Mouse (Mus musculus): ENCODE measurements around the gene Fkbp4. TPM values are rescaled to one million over a fixed set of nuclear protein-coding genes. Genes with fewer than 3 reads are reported as not detected.
A peak's percentile ranks its signal among the peaks of the same experiment; 100 is the strongest.

The Fkbp4 gene
- polyA plus RNA-seq, 1 experiment from 2014 or later: 156 TPM

GRCm38 (mm10) chr6:128416169-128416568, 22.3 kb downstream of the Fkbp4 start:
- H3K4me2 ChIP-seq (ENCODE audit: low read depth, low read length): no peak overlapping the region
- H3K9ac ChIP-seq (ENCODE audit: low read depth, low read length): no peak overlapping the region
- no peak overlapping the region for H3K4me3 ChIP-seq (ENCODE audit: low read depth, low read length)
- ATAC-seq (ENCODE audit: low read depth): no peak
- no peaks in the 10 kb centered on the region; the same call in 1 of the 2 replicates for H3K4me1 ChIP-seq (ENCODE audit: control insufficient read depth, low read depth, low read length)
- H3K36me3 ChIP-seq (ENCODE audit: control insufficient read depth, insufficient read depth): peaks cover 5% of the 10 kb centered on the region
- no peaks in the 10 kb centered on the region for H3K27me3 ChIP-seq (ENCODE audit: control insufficient read depth, insufficient read depth, low read depth, low read length)
- WGBS (ENCODE audit: insufficient replicate concordance): 69% methylated on average over 5 of the region's 5 CpGs
- H3K27ac ChIP-seq (ENCODE audit: low read length): no peak overlapping the region
- no peaks in the 10 kb centered on the region for H3K9me3 ChIP-seq (replicated peaks; ENCODE audit: control insufficient read depth, low read length)

- no peaks in the 10 kb centered on the region for H3K9me3 ChIP-seq (replicated peaks; ENCODE audit: control insufficient read depth, low read length)
- no peak overlapping the region for H3K4me2 ChIP-seq (ENCODE audit: low read depth, low read length)
- ATAC-seq (ENCODE audit: low read depth): peak; percentile 16; the same call in 1 of the 2 replicates
- 6% methylated on average over 3 of the region's 3 CpGs for WGBS (ENCODE audit: insufficient replicate concordance)
- H3K27ac ChIP-seq (ENCODE audit: low read length): no peak overlapping the region
- H3K4me1 ChIP-seq (ENCODE audit: control insufficient read depth, low read depth, low read length): no peaks in the 10 kb centered on the region
- H3K27me3 ChIP-seq (ENCODE audit: control insufficient read depth, insufficient read depth, low read depth, low read length): no peaks in the 10 kb centered on the region
- peaks cover 13% of the 10 kb centered on the region for H3K36me3 ChIP-seq (ENCODE audit: control insufficient read depth, insufficient read depth)
- no peak overlapping the region for H3K9ac ChIP-seq (ENCODE audit: low read depth, low read length)
- no peak overlapping the region for H3K4me3 ChIP-seq (ENCODE audit: low read depth, low read length)
Measured at GRCm38 (mm10) chr6:128411115-128411514, 27.4 kb downstream of the Fkbp4 start.

GRCm38 (mm10) chr6:128410305-128410704, 28.2 kb downstream of the Fkbp4 start:
- H3K4me1 ChIP-seq (ENCODE audit: control insufficient read depth, low read depth, low read length): no peaks in the 10 kb centered on the region
- H3K4me3 ChIP-seq (ENCODE audit: low read depth, low read length): no peak overlapping the region
- no peak overlapping the region for H3K27ac ChIP-seq (ENCODE audit: low read length)
- ATAC-seq (ENCODE audit: low read depth): 0 out of 2 replicates have a peak, but pooled peaks have one; percentile 10
- no peak overlapping the region for H3K9ac ChIP-seq (ENCODE audit: low read depth, low read length)
- H3K36me3 ChIP-seq (ENCODE audit: control insufficient read depth, insufficient read depth): peaks cover 13% of the 10 kb centered on the region
- no peaks in the 10 kb centered on the region for H3K9me3 ChIP-seq (replicated peaks; ENCODE audit: control insufficient read depth, low read length)
- no peak overlapping the region for H3K4me2 ChIP-seq (ENCODE audit: low read depth, low read length)
- 86% methylated on average over 13 of the region's 13 CpGs for WGBS (ENCODE audit: insufficient replicate concordance)
- H3K27me3 ChIP-seq (ENCODE audit: control insufficient read depth, insufficient read depth, low read depth, low read length): no peaks in the 10 kb centered on the region

GRCm38 (mm10) chr6:128408544-128409125, 29.8 kb downstream of the Fkbp4 start:
- Histone ChIP-seq H3K4me2 (ENCODE audit: low read depth, low read length) (no peak overlapping the region), H3K9me3 (replicated peaks; ENCODE audit: control insufficient read depth, low read length) (no peaks in the 10 kb centered on the region), H3K9ac (ENCODE audit: low read depth, low read length) (no peak overlapping the region), H3K36me3 (ENCODE audit: control insufficient read depth, insufficient read depth) (peaks cover 13% of the 10 kb centered on the region), H3K4me3 (ENCODE audit: low read depth, low read length) (no peak overlapping the region), H3K27ac (ENCODE audit: low read length) (no peak overlapping the region), H3K4me1 (ENCODE audit: control insufficient read depth, low read depth, low read length) (no peaks in the 10 kb centered on the region), H3K27me3 (ENCODE audit: control insufficient read depth, insufficient read depth, low read depth, low read length) (no peaks in the 10 kb centered on the region)
- WGBS (ENCODE audit: insufficient replicate concordance): 71% methylated on average over 7 of the region's 7 CpGs
- ATAC-seq (ENCODE audit: low read depth): no peak

- H3K27ac ChIP-seq (ENCODE audit: low read length): no peak overlapping the region
- peaks cover 9% of the 10 kb centered on the region for H3K36me3 ChIP-seq (ENCODE audit: control insufficient read depth, insufficient read depth)
- no peaks in the 10 kb centered on the region for H3K27me3 ChIP-seq (ENCODE audit: control insufficient read depth, insufficient read depth, low read depth, low read length)
- no peak overlapping the region for H3K4me2 ChIP-seq (ENCODE audit: low read depth, low read length)
- H3K9me3 ChIP-seq (replicated peaks; ENCODE audit: control insufficient read depth, low read length): no peaks in the 10 kb centered on the region
- no peaks in the 10 kb centered on the region for H3K4me1 ChIP-seq (ENCODE audit: control insufficient read depth, low read depth, low read length)
- no peak overlapping the region for H3K9ac ChIP-seq (ENCODE audit: low read depth, low read length)
- ATAC-seq (ENCODE audit: low read depth): no peak
- 58% methylated on average over 5 of the region's 5 CpGs for WGBS (ENCODE audit: insufficient replicate concordance)
- no peak overlapping the region for H3K4me3 ChIP-seq (ENCODE audit: low read depth, low read length)
Measured at GRCm38 (mm10) chr6:128404708-128405107, 33.8 kb downstream of the Fkbp4 start.

GRCm38 (mm10) chr6:128399421-128400185, 38.9 kb downstream of the Fkbp4 start:
- no peak overlapping the region; the same call in 1 of the 2 replicates for H3K9ac ChIP-seq (ENCODE audit: low read depth, low read length)
- H3K4me2 ChIP-seq (ENCODE audit: low read depth, low read length): peak overlapping the region; percentile 30
- no peak overlapping the region for H3K27ac ChIP-seq (ENCODE audit: low read length)
- no peaks in the 10 kb centered on the region for H3K4me1 ChIP-seq (ENCODE audit: control insufficient read depth, low read depth, low read length)
- no peaks in the 10 kb centered on the region for H3K27me3 ChIP-seq (ENCODE audit: control insufficient read depth, insufficient read depth, low read depth, low read length)
- H3K36me3 ChIP-seq (ENCODE audit: control insufficient read depth, insufficient read depth): no peaks in the 10 kb centered on the region
- peak; percentile 11; the same call in 1 of the 2 replicates for ATAC-seq (ENCODE audit: low read depth)
- 54% methylated on average over 21 of the region's 21 CpGs for WGBS (ENCODE audit: insufficient replicate concordance)
- H3K4me3 ChIP-seq (ENCODE audit: low read depth, low read length): peak overlapping the region; percentile 26; the same call in 1 of the 2 replicates
- H3K9me3 ChIP-seq (replicated peaks; ENCODE audit: control insufficient read depth, low read length): no peaks in the 10 kb centered on the region

- ATAC-seq (ENCODE audit: low read depth): no peak
- Histone ChIP-seq H3K4me2 (ENCODE audit: low read depth, low read length) (peak within 1 kb of the TSS; percentile 30), H3K4me1 (ENCODE audit: control insufficient read depth, low read depth, low read length) (no peaks in the 10 kb centered on the region), H3K27me3 (ENCODE audit: control insufficient read depth, insufficient read depth, low read depth, low read length) (no peaks in the 10 kb centered on the region), H3K9ac (ENCODE audit: low read depth, low read length) (no peak within 1 kb of the TSS; the same call in 1 of the 2 replicates), H3K27ac (ENCODE audit: low read length) (peak within 1 kb of the TSS; percentile 66), H3K4me3 (ENCODE audit: low read depth, low read length) (peak within 1 kb of the TSS; percentile 26; the same call in 1 of the 2 replicates), H3K36me3 (ENCODE audit: control insufficient read depth, insufficient read depth) (no peaks in the 10 kb centered on the region), H3K9me3 (replicated peaks; ENCODE audit: control insufficient read depth, low read length) (no peaks in the 10 kb centered on the region)
- 60% methylated on average over 3 of the region's 3 CpGs for WGBS (ENCODE audit: insufficient replicate concordance)
Measured at GRCm38 (mm10) chr6:128398996-128399395, 39.5 kb downstream of the Fkbp4 start, which contains the start of gene Nrip2. TSS of gene Nrip2 (plus strand) at chr6:128399296.

- H3K4me2 ChIP-seq (ENCODE audit: low read depth, low read length): 0 out of 2 replicates have a peak overlapping the region, but pooled peaks have one; percentile 9
- no peak overlapping the region for H3K4me3 ChIP-seq (ENCODE audit: low read depth, low read length)
- no peaks in the 10 kb centered on the region for H3K27me3 ChIP-seq (ENCODE audit: control insufficient read depth, insufficient read depth, low read depth, low read length)
- H3K9ac ChIP-seq (ENCODE audit: low read depth, low read length): no peak overlapping the region
- WGBS (ENCODE audit: insufficient replicate concordance): 51% methylated on average over 7 of the region's 7 CpGs
- no peaks in the 10 kb centered on the region for H3K9me3 ChIP-seq (replicated peaks; ENCODE audit: control insufficient read depth, low read length)
- H3K4me1 ChIP-seq (ENCODE audit: control insufficient read depth, low read depth, low read length): no peaks in the 10 kb centered on the region
- peak; percentile 79 for ATAC-seq (ENCODE audit: low read depth)
- H3K36me3 ChIP-seq (ENCODE audit: control insufficient read depth, insufficient read depth): no peaks in the 10 kb centered on the region
- H3K27ac ChIP-seq (ENCODE audit: low read length): peak overlapping the region; percentile 66
Measured at GRCm38 (mm10) chr6:128397574-128398261, 40.8 kb downstream of the Fkbp4 start.

Measured in liver, embryonic 16.5 days (tissue).